Mouse (Mus musculus) liver, embryonic 11.5 days (tissue): Measurements from ENCODE around the gene Pwwp2a. TPM values are rescaled to one million over a fixed set of nuclear protein-coding genes. Genes with fewer than 3 reads are reported as not detected.

Source experiments
- ATAC-seq: fragments of 200-750 bp; cut with Nextera tagmentation; replicated peaks from 2 replicates; pipeline ENCODE4 v1.8.0; 2017; ENCODE audit warnings: moderate number of reproducible peaks, mild to moderate bottlenecking, moderate TSS enrichment, moderate library complexity; ENCODE audit not compliant: low FRiP score
- DNase-seq: peaks from one replicate; pipeline ENCODE4 v3.0.0-alpha.2; 2017; ENCODE audit warnings: low spot score
- H3K27ac ChIP-seq: fragments of 300-500 bp; sonication (generic); 2 replicates; pipeline ENCODE4 v1.5.1; 2014; ENCODE audit warnings: mild to moderate bottlenecking, low read depth, low read length, control low read depth
- H3K27me3 ChIP-seq: fragments of 300-500 bp; sonication (generic); replicated peaks from 2 replicates; pipeline ENCODE4 v1.6.1; 2014; ENCODE audit warnings: low read length, mixed read lengths; ENCODE audit not compliant: control insufficient read depth, insufficient read depth
- H3K36me3 ChIP-seq: fragments of 300-500 bp; sonication (generic); 2 replicates; pipeline ENCODE4 v1.6.1; 2014; ENCODE audit warnings: mild to moderate bottlenecking, low read length, moderate library complexity, mixed read lengths; ENCODE audit not compliant: control insufficient read depth, insufficient read depth
- H3K4me1 ChIP-seq: fragments of 300-500 bp; sonication (generic); replicated peaks from 2 replicates; pipeline ENCODE4 v1.6.1; 2014; ENCODE audit warnings: low read length, mixed read lengths; ENCODE audit not compliant: control insufficient read depth, insufficient read depth
- H3K4me2 ChIP-seq: fragments of 300-500 bp; sonication (generic); 2 replicates; pipeline ENCODE4 v1.6.1; 2014; ENCODE audit warnings: mild to moderate bottlenecking, control low read depth, moderate library complexity
- H3K4me3 ChIP-seq: fragments of 300-500 bp; sonication (generic); 2 replicates; pipeline ENCODE4 v1.5.1; 2014; ENCODE audit warnings: low read depth, low read length, control low read depth
- H3K9ac ChIP-seq: fragments of 300-500 bp; sonication (generic); 2 replicates; pipeline ENCODE4 v1.6.1; 2014; ENCODE audit warnings: low read depth, low read length, control low read depth
- H3K9me3 ChIP-seq: fragments of 300-500 bp; sonication (generic); 2 replicates; pipeline ENCODE4 v1.6.1; 2016; ENCODE audit warnings: low read length, inconsistent platforms, mixed read lengths; ENCODE audit not compliant: control insufficient read depth
- WGBS: fragments of 180-500 bp; shearing (Covaris S2); extraction: QIAGEN DNeasy Blood & Tissue Kit; methylation state at CpG from one replicate; pipeline ENCODE4 v1.1.7; 2014; 5-methylcytosine and 5-hydroxymethylcytosine counted together
- polyA plus RNA-seq: library from polyadenylated mRNA; unstranded; fragments of >200 nt; fragmentation: Nextera tagmentation; extraction: Ambion mirVana; gene quantifications from 2 replicates; pipeline ENCODE4 v1.2.1, GENCODE M21; 2014

Gene Pwwp2a
- 26.1 and 30.3 TPM in 2 replicates for polyA plus RNA-seq

- H3K9me3 ChIP-seq: no peaks in the 10 kb centered on the region
- peak within 1 kb of the TSS; percentile 88 for H3K27ac ChIP-seq
- peak within 1 kb of the TSS; percentile 80 for H3K4me2 ChIP-seq
- H3K4me3 ChIP-seq: peak within 1 kb of the TSS; percentile 82
- peak; percentile 98 for ATAC-seq
- no peaks in the 10 kb centered on the region for H3K27me3 ChIP-seq
- H3K9ac ChIP-seq: peak within 1 kb of the TSS; percentile 96
- WGBS: under 1% methylated on average over 43 of the region's 87 CpGs
- peak; percentile 96 for DNase-seq
- peaks cover 11% of the 10 kb centered on the region for H3K4me1 ChIP-seq
- 0 out of 2 replicates have a peak, but pooled peaks cover 5% of the 10 kb centered on the region for H3K36me3 ChIP-seq
These were observed at the start of gene Pwwp2a for GRCm38 (mm10) chr11:43681472-43682414. Gene Pwwp2a, plus strand, starts transcription at chr11:43681998.

- H3K9me3 ChIP-seq: no peaks in the 10 kb centered on the region
- H3K4me3 ChIP-seq: no peak overlapping the region
- peak; percentile 10; the same call in 1 of the 2 replicates for ATAC-seq
- DNase-seq: no peak
- H3K36me3 ChIP-seq: no peaks in the 10 kb centered on the region
- no peak overlapping the region for H3K9ac ChIP-seq
- H3K27me3 ChIP-seq: no peaks in the 10 kb centered on the region
- peaks cover 17% of the 10 kb centered on the region for H3K4me1 ChIP-seq
- no peak overlapping the region for H3K27ac ChIP-seq
- H3K4me2 ChIP-seq: no peak overlapping the region
- WGBS: 16% methylated on average over 4 of the region's 4 CpGs
These were observed 49.2 kb upstream of the Pwwp2a start for GRCm38 (mm10) chr11:43632566-43632965.

GRCm38 (mm10) chr11:43633165-43633564 is 48.6 kb upstream of the Pwwp2a start:
- Histone ChIP-seq H3K27ac (peak overlapping the region; percentile 58), H3K4me3 (no peak overlapping the region), H3K9me3 (no peaks in the 10 kb centered on the region), H3K9ac (no peak overlapping the region), H3K4me1 (peaks cover 17% of the 10 kb centered on the region), H3K36me3 (no peaks in the 10 kb centered on the region), H3K4me2 (no peak overlapping the region), H3K27me3 (no peaks in the 10 kb centered on the region)
- no peak for ATAC-seq
- no peak for DNase-seq
- 63% methylated on average over 6 of the region's 6 CpGs for WGBS

- Histone ChIP-seq H3K27me3 (no peaks in the 10 kb centered on the region), H3K36me3 (no peaks in the 10 kb centered on the region), H3K4me1 (peaks cover 17% of the 10 kb centered on the region), H3K4me2 (peak overlapping the region; percentile 33), H3K9ac (peak overlapping the region; percentile 12; the same call in 1 of the 2 replicates), H3K4me3 (no peak overlapping the region), H3K27ac (peak overlapping the region; percentile 58), H3K9me3 (no peaks in the 10 kb centered on the region)
- peak; percentile 50 for ATAC-seq
- DNase-seq: peak; percentile 51
- WGBS: 20% methylated on average over 19 of the region's 19 CpGs
These were observed 48.0 kb upstream of the Pwwp2a start for GRCm38 (mm10) chr11:43633658-43634401.

- no peak for DNase-seq
- no peak overlapping the region for H3K27ac ChIP-seq
- H3K27me3 ChIP-seq: no peaks in the 10 kb centered on the region
- no peaks in the 10 kb centered on the region for H3K9me3 ChIP-seq
- no peaks in the 10 kb centered on the region for H3K36me3 ChIP-seq
- 71% methylated on average over 4 of the region's 4 CpGs for WGBS
- no peak overlapping the region for H3K9ac ChIP-seq
- H3K4me2 ChIP-seq: no peak overlapping the region
- no peak for ATAC-seq
- H3K4me3 ChIP-seq: no peak overlapping the region
- peaks cover 17% of the 10 kb centered on the region for H3K4me1 ChIP-seq
These were observed 45.0 kb upstream of the Pwwp2a start for GRCm38 (mm10) chr11:43636761-43637160.

- Histone ChIP-seq H3K27me3 (no peaks in the 10 kb centered on the region), H3K9me3 (no peaks in the 10 kb centered on the region), H3K4me2 (no peak overlapping the region), H3K27ac (no peak overlapping the region), H3K4me3 (no peak overlapping the region), H3K9ac (no peak overlapping the region), H3K4me1 (peaks cover 4% of the 10 kb centered on the region), H3K36me3 (no peaks in the 10 kb centered on the region)
- ATAC-seq: no peak
- WGBS: 88% methylated on average over 3 of the region's 3 CpGs
- no peak for DNase-seq
These were observed 43.3 kb upstream of the Pwwp2a start for GRCm38 (mm10) chr11:43638486-43638885.

GRCm38 (mm10) chr11:43643180-43643591 is 38.6 kb upstream of the Pwwp2a start:
- H3K27ac ChIP-seq: no peak overlapping the region
- 52% methylated on average over 2 of the region's 2 CpGs for WGBS
- no peak for DNase-seq

GRCm38 (mm10) chr11:43645286-43645685 is 36.5 kb upstream of the Pwwp2a start:
- Histone ChIP-seq H3K36me3 (no peaks in the 10 kb centered on the region), H3K27ac (no peak overlapping the region), H3K4me1 (no peaks in the 10 kb centered on the region), H3K27me3 (no peaks in the 10 kb centered on the region), H3K4me2 (no peak overlapping the region), H3K9ac (no peak overlapping the region), H3K9me3 (no peaks in the 10 kb centered on the region), H3K4me3 (no peak overlapping the region)
- ATAC-seq (no peak), DNase-seq (no peak)
- WGBS: 86% methylated on average over 3 of the region's 3 CpGs

More at GRCm38 (mm10) chr11:43643180-43643591, 38.6 kb upstream of the Pwwp2a start:
- no peak overlapping the region for H3K4me2 ChIP-seq
- no peak overlapping the region for H3K4me3 ChIP-seq
- H3K9me3 ChIP-seq: no peaks in the 10 kb centered on the region
- H3K9ac ChIP-seq: no peak overlapping the region
- no peaks in the 10 kb centered on the region for H3K36me3 ChIP-seq
- H3K27me3 ChIP-seq: no peaks in the 10 kb centered on the region
- ATAC-seq: no peak
- no peaks in the 10 kb centered on the region for H3K4me1 ChIP-seq
